In genomic region chr1:131548494-131549365, GRCm38 (mm10) we compare ENCODE assay signal across 10 mouse cellular contexts. TPM values are rescaled to one million over a fixed set of nuclear protein-coding genes. Genes with fewer than 3 reads are reported as not detected.
A peak's percentile ranks its signal among the peaks of the same experiment; 100 is the strongest.
DNase-seq lines count a peak whose midpoint lies in the region.
"Had no signal": no experiment of that assay in that cellular context is flagged by ENCODE, and none has a peak within 500 bp of the region (broad histone marks: within the 10 kb centered on the region; RNA-seq: fewer than 3 reads in every experiment).

No protein-coding gene starts in this region.

- peak; percentile 61 for DNase-seq in cerebellum, adult 9-10 months
- DNase-seq in cerebellum, adult 11 months: no peak
- peak; percentile 23 for DNase-seq in thymus, postnatal 14 days
- no peak for DNase-seq in thymus, postnatal 0 days (ENCODE audit: low spot score)
- DNase-seq in heart, adult 9 months (ENCODE audit: low spot score in 2 of 2): peak; percentile 47 to 53
- peak; percentile 59 to 77 for DNase-seq in left cerebral cortex, postnatal 14 days (ENCODE audit: low spot score in 2 of 2)
- peak; percentile 65 to 70 for DNase-seq in right cerebral cortex, postnatal 10 days (ENCODE audit: low spot score in 2 of 2)
- no peak for DNase-seq in spleen, postnatal 4 days (ENCODE audit: low spot score in 2 of 2)

- intact Hi-C loops in left cerebral cortex, postnatal 14 days (cut with DNase I): loop anchor here (2.0 to 5.0 kb wide), 3 partner anchors 70 to 251 kb away; no protein-coding TSS in a partner anchor

RNA-seq across cellular contexts. Expression of gene Fam72a, which starts 21.0 kb away (rescaled TPM):
- polyA plus RNA-seq in thymus, postnatal 0 days (2015; fragmentation: Nextera tagmentation; extraction: Ambion mirVana): 6.5 and 6.8 TPM in 2 replicates
- total RNA-seq in left cerebral cortex, postnatal 14 days (2021): 1 to 10 TPM in 1 of 2 experiments, under 1 TPM in 1; 0.99 to 2.1 TPM

RNA-seq across cellular contexts. Expression of gene Srgap2, which starts 21.6 kb away (rescaled TPM):
- 7.3 and 8.6 TPM in 2 replicates for polyA plus RNA-seq in thymus, postnatal 0 days (2015; fragmentation: Nextera tagmentation; extraction: Ambion mirVana)
- 100 to 1,000 TPM; 101 to 106 TPM for total RNA-seq in left cerebral cortex, postnatal 14 days (2021)

RNA-seq across cellular contexts. Expression of gene Avpr1b, which starts 50.3 kb away (rescaled TPM):
- polyA plus RNA-seq in thymus, postnatal 0 days (2015; fragmentation: Nextera tagmentation; extraction: Ambion mirVana): not detected in 2 replicates
- not detected for total RNA-seq in left cerebral cortex, postnatal 14 days (2021)
- polyA plus RNA-seq: G1E; heart, embryonic 14.5 days had no signal

Comparison
In these comparisons a context has a peak if more than half of its experiments do, and no peak if none do; other contexts are left out.
1. DNase-seq: peak in cerebellum, adult 9-10 months (single experiment), thymus, postnatal 14 days (single experiment), heart, adult 9 months (2 of 2), left cerebral cortex, postnatal 14 days (2 of 2) and right cerebral cortex, postnatal 10 days (2 of 2); none in cerebellum, adult 11 months (single experiment), thymus, postnatal 0 days (single experiment) and spleen, postnatal 4 days (0 of 2).